Mouse (Mus musculus) ES-Bruce4 (cell line): ENCODE data around the gene Rptor.

Experiments used
- CTCF ChIP-seq: IDR thresholded peaks from one replicate; pipeline ENCODE4 v1.8.1; 2011; ENCODE audit warnings: low read depth, low read length
- EP300 ChIP-seq: IDR thresholded peaks from 2 replicates; pipeline ENCODE4 v1.6.1; 2011; ENCODE audit warnings: low read depth, low read length; ENCODE audit not compliant: insufficient read depth
- POLR2A ChIP-seq: IDR thresholded peaks from one replicate; pipeline ENCODE4 v1.8.1; 2011; ENCODE audit warnings: low read length; ENCODE audit not compliant: insufficient read depth

GRCm38 (mm10) chr11:119898976-119899375, 296.3 kb downstream of the Rptor start:
- no peak for TF ChIP-seq POLR2A
- TF ChIP-seq CTCF, result no peak
- TF ChIP-seq EP300, result no peak
